Mouse (Mus musculus) C2C12 (cell line): ENCODE results near the gene Ccdc149. TPM values are rescaled to one million over a fixed set of nuclear protein-coding genes. Genes with fewer than 3 reads are reported as not detected.

ENCODE experiments used
- H3K27me3 ChIP-seq: one replicate; pipeline ENCODE4 v1.6.1; 2011; ENCODE audit not compliant: control insufficient read depth, insufficient read depth, insufficient read length
- H3K36me3 ChIP-seq: one replicate; pipeline ENCODE4 v1.6.1; 2011; ENCODE audit not compliant: control insufficient read depth, insufficient read depth
- H3K4me3 ChIP-seq: one replicate; pipeline ENCODE4 v1.5.1; 2011; ENCODE audit warnings: mild to moderate bottlenecking, control low read depth; ENCODE audit not compliant: poor library complexity, insufficient read depth, severe bottlenecking
- H3K79me2 ChIP-seq: one replicate; pipeline ENCODE4 v1.6.1; 2011; ENCODE audit not compliant: control insufficient read depth, insufficient read depth
- H3K79me3 ChIP-seq: one replicate; pipeline ENCODE4 v1.6.1; 2011; ENCODE audit warnings: low read depth, control low read depth
- H3ac ChIP-seq: one replicate; pipeline ENCODE3; 2011; ENCODE audit warnings: low read depth; ENCODE audit not compliant: control insufficient read depth, insufficient read length
- CEBPB ChIP-seq: IDR thresholded peaks from one replicate; pipeline ENCODE4 v1.6.1; 2011; ENCODE audit warnings: low read depth, mild to moderate bottlenecking, control low read depth, moderate library complexity
- CTCF ChIP-seq: IDR thresholded peaks from one replicate; pipeline ENCODE4 v1.5.1; 2011; ENCODE audit not compliant: control insufficient read depth, insufficient read depth, insufficient read length
- FOSL1 ChIP-seq: IDR thresholded peaks from one replicate; pipeline ENCODE4 v1.8.0; 2011; ENCODE audit warnings: mild to moderate bottlenecking, low read length; ENCODE audit not compliant: poor library complexity, insufficient read depth, severe bottlenecking
- MAX ChIP-seq: IDR thresholded peaks from one replicate; pipeline ENCODE4 v1.6.1; 2011; ENCODE audit warnings: mild to moderate bottlenecking, control low read depth
- MYOD1 ChIP-seq: IDR thresholded peaks from one replicate; pipeline ENCODE4 v1.6.1; 2011; ENCODE audit warnings: low read depth; ENCODE audit not compliant: control insufficient read depth, insufficient read length
- MYOG ChIP-seq: IDR thresholded peaks from one replicate; pipeline ENCODE4 v1.6.1; 2011; ENCODE audit not compliant: control insufficient read depth, insufficient read length; ENCODE audit errors: extremely low read depth
- USF1 ChIP-seq: IDR thresholded peaks from one replicate; pipeline ENCODE4 v1.6.1; 2011; ENCODE audit warnings: low read depth, mild to moderate bottlenecking, control low read depth, moderate library complexity
- polyA plus RNA-seq: library from polyadenylated mRNA; unstranded; fragments of >200 nt; fragmentation: generic; extraction: Trizol; gene quantifications from one replicate; pipeline ENCODE4 v1.2.1, GENCODE M21; 2012; ENCODE audit warnings: missing spikeins

Ccdc149 gene
- polyA plus RNA-seq, 1 experiment: 0.01 TPM

GRCm38 (mm10) chr5:52438946-52439345 lies 32.4 kb downstream of the Ccdc149 start:
- H3K36me3 ChIP-seq: no peaks in the 10 kb centered on the region
- TF ChIP-seq MYOD1: no peak
- no peak for TF ChIP-seq FOSL1
- no peak for TF ChIP-seq MAX
- TF ChIP-seq MYOG: no peak
- TF ChIP-seq CEBPB: no peak
- TF ChIP-seq CTCF: no peak
- no peak for TF ChIP-seq USF1
- peaks cover 4% of the 10 kb centered on the region for H3K27me3 ChIP-seq
- H3K79me3 ChIP-seq: no peaks in the 10 kb centered on the region
- no peaks in the 10 kb centered on the region for H3K79me2 ChIP-seq
- no peak overlapping the region for H3ac ChIP-seq
- H3K4me3 ChIP-seq: no peak overlapping the region

- H3K27me3 ChIP-seq: peaks cover 2% of the 10 kb centered on the region
- H3K79me3 ChIP-seq: no peaks in the 10 kb centered on the region
- H3K79me2 ChIP-seq: no peaks in the 10 kb centered on the region
- no peaks in the 10 kb centered on the region for H3K36me3 ChIP-seq
- TF ChIP-seq MYOG (no peak), CEBPB (no peak)
- H3K4me3 ChIP-seq: no peak overlapping the region
- H3ac ChIP-seq: no peak overlapping the region
Measured at GRCm38 (mm10) chr5:52435533-52435932, 35.8 kb downstream of the Ccdc149 start.

GRCm38 (mm10) chr5:52431276-52431844 lies 40.0 kb downstream of the Ccdc149 start:
- peaks cover 13% of the 10 kb centered on the region for H3K27me3 ChIP-seq
- no peak for TF ChIP-seq CTCF
- TF ChIP-seq CEBPB: no peak
- H3K79me3 ChIP-seq: no peaks in the 10 kb centered on the region

DNA sequence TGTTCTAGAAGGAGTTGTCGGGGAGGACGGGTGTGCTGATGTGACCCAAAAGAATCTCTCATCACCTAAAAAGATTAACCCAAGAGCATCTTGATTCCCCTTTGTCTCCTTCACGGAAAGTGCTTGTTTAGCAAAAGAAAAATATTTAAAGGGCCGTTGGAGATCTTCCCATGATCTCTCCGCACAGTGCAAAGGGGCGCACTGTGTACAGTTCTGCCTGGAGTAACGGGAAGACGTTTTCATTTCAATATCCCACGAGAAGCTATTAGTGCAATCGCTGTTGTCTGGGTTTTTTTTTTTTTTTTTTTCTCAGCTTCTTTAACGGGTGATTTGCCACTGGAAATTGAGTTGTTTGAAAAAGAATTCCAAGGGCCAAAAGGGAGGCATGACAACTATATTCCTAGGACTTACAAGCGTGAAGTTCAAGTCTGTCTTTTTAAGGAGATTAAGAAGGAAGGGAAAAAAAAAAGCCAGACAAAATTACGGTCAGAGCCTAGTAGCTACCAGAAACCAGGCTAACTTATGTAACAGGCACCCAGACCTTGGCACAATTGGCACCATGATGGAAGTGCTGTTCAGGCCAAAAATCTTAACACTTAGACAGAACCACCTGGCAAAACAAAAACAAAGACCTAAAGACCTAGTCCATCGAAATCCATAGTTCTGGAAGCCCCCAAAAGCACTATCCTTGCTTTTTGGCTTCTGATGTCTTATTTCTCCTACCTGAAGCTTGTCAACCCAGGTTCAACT lies 41.4 kb downstream of the Ccdc149 start:
- TF ChIP-seq MYOG: no peak
- no peak for TF ChIP-seq CEBPB
- TF ChIP-seq MYOD1: no peak
- no peak for TF ChIP-seq MAX
- TF ChIP-seq USF1: no peak
- TF ChIP-seq CTCF: no peak
- TF ChIP-seq FOSL1: no peak
- Histone ChIP-seq H3K79me2 (no peaks in the 10 kb centered on the region), H3K36me3 (no peaks in the 10 kb centered on the region), H3K79me3 (no peaks in the 10 kb centered on the region), H3ac (no peak overlapping the region), H3K4me3 (no peak overlapping the region), H3K27me3 (peaks cover 13% of the 10 kb centered on the region)

More at GRCm38 (mm10) chr5:52431276-52431844, 40.0 kb downstream of the Ccdc149 start:
- no peak overlapping the region for H3K4me3 ChIP-seq
- no peaks in the 10 kb centered on the region for H3K79me2 ChIP-seq
- H3K36me3 ChIP-seq: no peaks in the 10 kb centered on the region
- H3ac ChIP-seq: no peak overlapping the region

- H3K27me3 ChIP-seq: peaks cover 13% of the 10 kb centered on the region
- H3K79me3 ChIP-seq: no peaks in the 10 kb centered on the region
- no peaks in the 10 kb centered on the region for H3K36me3 ChIP-seq
- H3K79me2 ChIP-seq: no peaks in the 10 kb centered on the region
- TF ChIP-seq FOSL1 (no peak), CTCF (no peak), MAX (no peak), USF1 (no peak), MYOG (no peak), CEBPB (no peak), MYOD1 (no peak)
- no peak overlapping the region for H3K4me3 ChIP-seq
- H3ac ChIP-seq: no peak overlapping the region
Measured at GRCm38 (mm10) chr5:52428613-52429012, 42.7 kb downstream of the Ccdc149 start.

GRCm38 (mm10) chr5:52425819-52426218 lies 45.5 kb downstream of the Ccdc149 start:
- no peaks in the 10 kb centered on the region for H3K79me3 ChIP-seq
- no peak overlapping the region for H3ac ChIP-seq
- peaks cover 13% of the 10 kb centered on the region for H3K27me3 ChIP-seq
- H3K79me2 ChIP-seq: no peaks in the 10 kb centered on the region
- no peaks in the 10 kb centered on the region for H3K36me3 ChIP-seq
- no peak overlapping the region for H3K4me3 ChIP-seq
- TF ChIP-seq USF1 (no peak), MYOG (no peak), FOSL1 (no peak), CEBPB (no peak), MAX (no peak), MYOD1 (no peak), CTCF (no peak)
